Mouse (Mus musculus) lung, adult 2 months (tissue): ENCODE measurements at regions not wholly inside any gene's neighbourhood (a gene's known extent, or its start where the extent isn't known, plus 50 kb on each side); places are given as distances from the start of the nearest gene placed in this dataset.

Experiments
- DNase-seq: peaks from one replicate; pipeline ENCODE4 v3.0.0; 2022
- H3K4me1 ChIP-seq: fragments of 200-500 bp; 2 replicates; pipeline ENCODE4 v1.6.1; 2011; ENCODE audit warnings: low read length; ENCODE audit not compliant: control insufficient read depth, insufficient read depth
- H3K4me3 ChIP-seq: fragments of 200-500 bp; replicated peaks from 2 replicates; pipeline ENCODE3; 2011; ENCODE audit warnings: low read depth, mild to moderate bottlenecking, control low read depth, low read length; ENCODE audit errors: extremely low read depth
- CTCF ChIP-seq: fragments of 200-500 bp; IDR thresholded peaks from 2 replicates; pipeline ENCODE4 v1.5.1; 2011; ENCODE audit warnings: mild to moderate bottlenecking, low read length, control low read depth; ENCODE audit not compliant: insufficient read depth
- POLR2A ChIP-seq: fragments of 200-500 bp; IDR thresholded peaks from 2 replicates; pipeline ENCODE4 v1.6.1; 2011; ENCODE audit warnings: low read depth, mild to moderate bottlenecking, control low read depth, low read length, borderline replicate concordance; ENCODE audit errors: extremely low read depth
- WGBS: fragments of 180-500 bp; shearing (Covaris S2); methylation state at CpG from one replicate; pipeline ENCODE4 v1.1.7; 2018; 5-methylcytosine and 5-hydroxymethylcytosine counted together

GRCm38 (mm10) chr13:57365096-57365495 is 469.3 kb upstream of the Trpc7 start:
- TF ChIP-seq POLR2A: no peak
- DNase-seq: no peak
- WGBS: 84% methylated on average over 6 of the region's 6 CpGs
- Histone ChIP-seq H3K4me1 (no peaks in the 10 kb centered on the region), H3K4me3 (no peak overlapping the region)

GRCm38 (mm10) chr13:57364396-57364795 is 468.6 kb upstream of the Trpc7 start:
- no peak for DNase-seq
- Histone ChIP-seq H3K4me3 (no peak overlapping the region), H3K4me1 (no peaks in the 10 kb centered on the region)
- no peak for TF ChIP-seq POLR2A
- TF ChIP-seq CTCF: no peak
- WGBS: 96% methylated on average over 2 of the region's 2 CpGs

- no peak overlapping the region for H3K4me3 ChIP-seq
- 31% methylated on average over 6 of the region's 6 CpGs for WGBS
- no peak for TF ChIP-seq POLR2A
- TF ChIP-seq CTCF: no peak
- no peaks in the 10 kb centered on the region for H3K4me1 ChIP-seq
- no peak for DNase-seq
These were observed 466.8 kb upstream of the Trpc7 start for GRCm38 (mm10) chr13:57362563-57362962.

GRCm38 (mm10) chr13:57361286-57361685 is 465.5 kb upstream of the Trpc7 start:
- H3K4me3 ChIP-seq: no peak overlapping the region
- no peak for DNase-seq
- WGBS: 75% methylated on average over 7 of the region's 7 CpGs
- TF ChIP-seq POLR2A: no peak
- TF ChIP-seq CTCF: no peak
- H3K4me1 ChIP-seq: no peaks in the 10 kb centered on the region

GRCm38 (mm10) chr13:57354606-57355005 is 458.8 kb upstream of the Trpc7 start:
- DNase-seq: no peak
- 65% methylated on average over 7 of the region's 7 CpGs for WGBS
- Histone ChIP-seq H3K4me3 (no peak overlapping the region), H3K4me1 (no peaks in the 10 kb centered on the region)
- TF ChIP-seq POLR2A: no peak

GRCm38 (mm10) chr13:57353976-57354375 is 458.2 kb upstream of the Trpc7 start:
- Histone ChIP-seq H3K4me3 (no peak overlapping the region), H3K4me1 (no peaks in the 10 kb centered on the region)
- 47% methylated on average over 3 of the region's 3 CpGs for WGBS
- TF ChIP-seq POLR2A (no peak), CTCF (no peak)
- DNase-seq: no peak

- Histone ChIP-seq H3K4me3 (no peak overlapping the region), H3K4me1 (no peaks in the 10 kb centered on the region)
- 84% methylated on average over 2 of the region's 2 CpGs for WGBS
- TF ChIP-seq POLR2A: no peak
- no peak for TF ChIP-seq CTCF
- no peak for DNase-seq
These were observed 455.0 kb upstream of the Trpc7 start for GRCm38 (mm10) chr13:57350828-57351227.

GRCm38 (mm10) chr13:57338676-57339075 is 442.9 kb upstream of the Trpc7 start:
- DNase-seq: no peak
- Histone ChIP-seq H3K4me1 (no peaks in the 10 kb centered on the region), H3K4me3 (no peak overlapping the region)
- TF ChIP-seq CTCF (no peak), POLR2A (no peak)
- 69% methylated on average over 6 of the region's 6 CpGs for WGBS

GRCm38 (mm10) chr13:57336596-57336995 is 440.8 kb upstream of the Trpc7 start:
- WGBS: 84% methylated on average over 8 of the region's 8 CpGs
- Histone ChIP-seq H3K4me3 (no peak overlapping the region), H3K4me1 (no peaks in the 10 kb centered on the region)
- no peak for TF ChIP-seq POLR2A
- TF ChIP-seq CTCF: no peak
- DNase-seq: no peak

GRCm38 (mm10) chr13:57332976-57333375 is 437.2 kb upstream of the Trpc7 start:
- DNase-seq: no peak
- TF ChIP-seq CTCF (no peak), POLR2A (no peak)
- Histone ChIP-seq H3K4me1 (no peaks in the 10 kb centered on the region), H3K4me3 (no peak overlapping the region)
- WGBS: 74% methylated on average over 5 of the region's 5 CpGs

- Histone ChIP-seq H3K4me3 (no peak overlapping the region), H3K4me1 (no peaks in the 10 kb centered on the region)
- no peak for TF ChIP-seq POLR2A
- TF ChIP-seq CTCF: no peak
- 42% methylated on average over 5 of the region's 5 CpGs for WGBS
- no peak for DNase-seq
These were observed 436.1 kb upstream of the Trpc7 start for GRCm38 (mm10) chr13:57331868-57332267.

- no peak overlapping the region for H3K4me3 ChIP-seq
- no peaks in the 10 kb centered on the region for H3K4me1 ChIP-seq
- no peak for TF ChIP-seq CTCF
- no peak for TF ChIP-seq POLR2A
- WGBS: 82% methylated on average over 6 of the region's 6 CpGs
- DNase-seq: no peak
These were observed 429.6 kb upstream of the Trpc7 start for GRCm38 (mm10) chr13:57325306-57325925.
